Mouse (Mus musculus) erythroblast, embryonic 14.5 days (primary cell): ENCODE results near the gene Rab3gap1.

ENCODE experiments used
- GATA1 ChIP-seq: IDR thresholded peaks from 2 replicates; pipeline ENCODE4 v1.6.1; 2012; ENCODE audit warnings: low read length, inconsistent platforms, mixed read lengths
- TAL1 ChIP-seq: IDR thresholded peaks from 3 replicates; pipeline ENCODE4 v1.6.1; 2012; ENCODE audit warnings: low read length, inconsistent platforms, mixed read lengths

- TF ChIP-seq GATA1 = no peak
- TF ChIP-seq TAL1 = no peak
Measured at GRCm38 (mm10) chr1:127899401-127899800, 30.8 kb downstream of the Rab3gap1 start.
